Mouse (Mus musculus): ENCODE results near the gene 1700012B09Rik.

Gene 1700012B09Rik

DNA sequence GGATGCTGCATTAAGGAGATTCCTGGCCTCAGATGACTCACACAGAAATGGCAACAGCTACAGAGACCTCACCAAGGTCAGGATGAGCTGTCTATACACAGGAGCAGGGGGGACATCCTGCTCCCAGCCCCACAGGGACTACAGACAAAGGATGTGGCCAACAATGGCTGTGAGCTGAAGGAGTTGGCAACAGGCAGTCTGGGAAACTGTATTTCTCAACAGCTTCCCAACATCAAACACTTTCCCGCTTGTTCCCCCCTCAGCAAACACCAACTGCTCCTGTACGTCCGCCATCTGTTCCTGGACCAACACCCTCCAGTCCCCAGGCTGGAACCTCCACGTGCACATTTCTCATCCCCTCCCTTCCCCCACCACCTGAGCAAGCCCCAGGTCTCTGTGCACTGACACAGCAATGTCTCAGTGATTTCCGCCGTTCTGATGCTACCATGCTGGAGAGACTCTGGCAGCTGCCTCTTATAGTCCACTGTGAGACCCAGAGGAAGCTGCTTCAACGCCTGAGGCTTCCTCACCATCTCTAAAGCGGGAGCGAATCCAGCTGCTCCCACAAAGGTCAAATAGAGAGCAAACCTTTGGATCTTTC is 39.8 kb downstream of the 1700012B09Rik start:
- no peak for DNase-seq (ENCODE audit: low spot score in 2 of 2)

DNA sequence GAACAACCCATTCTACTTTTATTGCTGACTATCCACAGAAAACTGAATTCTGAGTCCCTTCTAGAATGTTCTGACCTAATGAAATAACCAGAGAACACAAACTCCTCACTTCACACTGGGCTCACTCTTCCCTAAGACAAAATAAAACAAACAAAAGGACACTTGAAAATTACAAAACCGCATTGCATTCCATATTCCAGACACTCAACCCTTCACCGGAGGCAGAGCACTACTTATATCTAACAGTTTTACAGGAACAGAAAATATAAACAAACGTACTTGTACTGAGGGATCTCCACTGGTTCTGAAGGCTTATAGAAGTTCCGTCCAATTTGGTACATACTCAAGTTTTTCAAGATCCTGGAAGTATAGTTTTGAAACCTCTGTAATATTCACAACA is 42.5 kb downstream of the 1700012B09Rik start:
- DNase-seq (ENCODE audit: low spot score in 2 of 2), result no peak

DNA sequence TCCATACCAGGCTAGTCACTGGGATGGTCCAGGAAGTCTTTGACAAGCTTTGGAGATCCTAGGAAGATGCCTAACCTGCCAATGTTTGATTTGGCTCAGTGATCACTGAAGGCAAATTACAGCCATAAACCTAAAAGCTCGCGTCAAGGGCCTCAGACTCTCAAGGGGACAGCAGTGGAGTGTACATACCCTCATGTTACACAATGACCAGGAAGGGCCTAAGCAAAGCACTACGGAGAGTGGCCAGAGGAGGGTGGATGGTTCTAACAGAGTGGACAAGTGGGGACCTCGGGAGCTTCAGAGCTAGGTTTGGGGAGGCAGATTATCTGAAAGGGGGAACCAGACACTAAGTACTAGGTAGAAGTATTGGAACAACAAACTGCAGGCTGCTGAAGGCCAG is 44.2 kb downstream of the 1700012B09Rik start:
- no peak for DNase-seq (ENCODE audit: low spot score in 2 of 2)

DNA sequence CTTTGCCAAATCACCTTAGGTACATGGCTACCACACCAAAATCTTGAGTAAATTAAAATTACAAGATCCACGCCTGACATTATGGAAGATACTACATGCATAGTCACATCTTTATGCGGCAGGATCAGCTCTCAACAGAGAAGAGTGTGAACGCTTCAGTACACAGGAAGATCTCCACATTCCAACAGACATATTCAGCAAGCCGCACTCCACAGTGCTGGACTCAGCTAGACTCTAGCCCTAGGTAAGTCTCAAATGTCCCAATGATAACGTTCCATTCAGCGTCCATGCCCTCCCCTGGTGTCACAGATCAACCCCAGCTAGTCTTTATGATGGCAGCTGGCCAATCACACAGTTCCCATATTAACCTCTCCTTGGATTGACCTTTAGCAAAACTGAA is 44.8 kb downstream of the 1700012B09Rik start:
- DNase-seq (ENCODE audit: low spot score in 2 of 2), result no peak

DNA sequence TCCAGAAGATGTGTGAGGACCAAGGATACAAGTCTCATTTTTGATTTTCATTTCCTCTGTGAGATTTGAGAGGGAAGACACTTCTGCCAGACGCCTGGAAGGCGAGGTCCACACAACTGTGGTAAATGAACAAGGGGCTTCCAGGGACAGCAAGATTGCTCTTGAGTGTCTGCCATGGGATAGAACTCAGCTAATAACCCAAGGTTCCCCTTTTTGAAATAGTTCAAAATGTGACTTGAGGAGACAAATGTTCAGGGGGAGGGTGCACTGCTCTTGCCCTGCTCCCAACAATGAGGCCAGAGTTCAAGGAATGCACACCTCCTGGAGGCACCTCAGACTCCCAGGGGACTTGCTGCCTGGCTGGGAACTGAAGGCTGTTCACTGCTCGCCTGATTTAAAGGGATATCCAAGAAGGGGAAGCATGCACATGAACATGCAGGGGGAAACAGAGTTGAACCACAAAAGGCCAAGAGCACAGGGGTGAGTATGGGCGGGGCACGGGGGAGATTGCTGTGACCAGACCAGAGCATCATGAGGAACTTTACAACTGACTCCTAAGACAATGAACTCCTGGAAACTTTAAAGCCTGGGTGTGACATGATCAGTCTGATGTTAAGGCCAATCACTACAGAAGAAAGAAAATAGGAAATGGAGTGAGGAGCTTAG is 45.9 kb downstream of the 1700012B09Rik start:
- no peak for DNase-seq (ENCODE audit: low spot score in 2 of 2)

DNA sequence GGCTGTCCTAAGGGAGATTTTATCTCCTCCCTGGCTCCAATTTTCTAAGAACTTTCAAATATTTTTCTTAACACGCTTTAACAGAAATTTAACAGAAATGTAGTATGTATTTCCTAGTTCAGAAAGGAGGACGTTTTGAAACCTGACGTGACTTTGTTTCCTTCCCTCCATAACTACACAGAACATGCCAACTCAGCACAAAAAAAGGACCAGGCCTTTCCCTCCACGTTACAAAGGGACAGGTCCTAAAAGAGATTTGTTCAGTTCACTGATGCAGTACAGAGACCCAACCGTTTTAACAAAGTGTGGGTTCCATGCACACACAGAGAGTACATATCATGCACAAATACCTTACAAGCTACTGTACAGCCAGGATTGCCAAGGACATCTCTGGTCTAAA is 49.2 kb downstream of the 1700012B09Rik start:
- no peak for DNase-seq (ENCODE audit: low spot score in 2 of 2)

DNA sequence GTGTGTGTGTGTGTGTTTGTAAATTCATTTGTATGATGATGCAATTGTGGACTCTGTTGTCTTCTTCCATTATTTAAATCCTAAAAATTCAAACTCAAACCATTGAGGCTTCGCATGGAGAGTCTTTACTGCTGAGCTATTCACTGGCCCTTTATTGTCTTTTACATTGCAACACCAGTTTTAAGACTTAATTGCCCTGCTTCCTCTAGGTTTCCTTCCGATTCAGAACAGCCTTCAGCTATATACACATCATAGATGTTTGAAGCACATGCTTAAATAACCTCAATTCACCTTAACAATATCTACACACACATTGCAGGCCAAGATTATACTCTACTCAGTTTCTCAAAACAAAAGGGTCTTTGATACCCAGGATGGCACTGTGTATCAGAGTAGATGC is 50.4 kb downstream of the 1700012B09Rik start:
- DNase-seq (ENCODE audit: low spot score in 2 of 2), result no peak

DNA sequence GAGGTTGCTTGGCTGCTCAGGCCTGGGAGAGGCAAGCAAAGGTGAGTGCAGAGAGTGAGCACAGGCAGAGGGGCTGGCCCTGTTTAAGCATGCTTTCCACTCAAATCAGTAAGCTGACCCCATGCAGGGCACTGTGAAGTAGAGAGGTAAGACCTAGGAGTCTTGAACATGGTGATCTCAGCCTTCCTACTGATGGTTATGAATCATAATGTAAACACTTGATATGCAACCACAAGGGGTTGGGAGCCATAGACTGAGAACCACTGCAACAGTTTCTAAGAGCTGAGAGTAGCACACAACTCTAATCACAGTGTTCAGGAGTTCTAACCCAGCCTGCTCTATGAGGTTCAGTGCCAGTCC is 52.5 kb downstream of the 1700012B09Rik start:
- no peak for DNase-seq (ENCODE audit: low spot score in 2 of 2)

DNA sequence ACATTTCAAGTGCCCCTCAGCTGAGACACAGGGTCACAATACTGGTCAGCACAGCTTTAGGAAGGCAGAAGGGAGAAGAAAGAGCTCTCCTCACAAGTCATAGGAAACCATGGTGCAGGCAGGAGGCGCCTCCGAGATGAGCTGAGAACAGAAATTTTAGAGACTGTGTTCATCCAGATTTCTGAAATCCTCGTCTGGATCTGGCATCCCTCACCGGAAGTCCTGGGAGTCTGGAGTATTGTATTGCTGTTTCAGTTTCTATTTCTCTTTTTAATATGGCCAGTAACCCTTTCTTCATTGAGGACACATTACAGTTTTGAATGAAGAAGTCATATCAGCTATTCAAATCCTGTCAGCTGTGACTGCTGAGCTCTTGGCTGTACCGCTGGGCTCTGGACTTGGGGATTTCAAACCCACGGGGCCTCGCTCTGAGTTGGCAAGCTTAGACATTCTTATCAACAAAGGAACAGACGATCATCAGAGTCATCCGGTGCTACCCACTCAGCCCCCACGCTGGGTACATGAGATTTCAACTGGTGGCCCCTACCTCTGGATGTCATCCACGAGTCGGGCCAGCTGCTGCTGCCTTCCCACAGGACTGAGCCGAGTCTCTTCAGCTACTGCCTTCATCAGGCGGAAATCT is 53.0 kb downstream of the 1700012B09Rik start:
- DNase-seq (ENCODE audit: low spot score in 2 of 2), result no peak

DNA sequence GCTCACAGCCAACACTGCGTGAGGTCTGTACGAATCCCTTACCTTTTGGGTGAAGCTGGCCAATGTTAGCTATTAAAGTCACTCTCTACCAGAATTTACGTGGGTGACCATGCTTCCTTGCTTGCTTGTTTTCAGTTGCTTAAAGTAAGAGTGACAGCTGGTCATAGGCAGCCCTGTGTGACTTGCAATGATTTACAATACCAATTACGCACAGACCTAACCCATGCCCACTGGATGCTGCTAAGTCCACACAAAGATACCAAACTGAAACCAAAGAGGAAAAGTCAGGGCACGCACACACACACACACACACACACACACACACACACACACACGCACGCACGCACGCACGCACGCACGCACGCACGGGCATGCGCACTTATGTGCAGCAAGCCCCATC is 55.6 kb downstream of the 1700012B09Rik start:
- DNase-seq (ENCODE audit: low spot score in 2 of 2), result no peak

DNA sequence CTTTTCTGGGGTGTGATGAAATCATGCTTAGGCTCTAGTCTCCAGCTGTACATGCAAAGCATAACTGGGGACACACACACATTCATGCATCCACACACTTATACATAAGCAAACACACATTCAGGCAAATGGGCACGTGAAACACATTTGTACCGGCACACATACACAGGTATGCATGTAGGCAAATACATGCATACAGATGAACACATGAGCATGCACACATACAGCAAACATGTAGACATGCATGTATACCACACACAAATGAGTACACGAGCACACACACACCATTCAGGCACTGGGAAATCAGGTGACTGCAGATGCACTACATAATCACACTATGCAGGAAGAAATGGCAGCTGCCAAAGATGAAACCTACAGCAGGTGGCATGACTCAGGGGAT is 59.9 kb downstream of the 1700012B09Rik start:
- no peak for DNase-seq (ENCODE audit: low spot score in 2 of 2)
